Comparison of ENCODE assay signal across 12 mouse cellular contexts in the genomic region with DNA sequence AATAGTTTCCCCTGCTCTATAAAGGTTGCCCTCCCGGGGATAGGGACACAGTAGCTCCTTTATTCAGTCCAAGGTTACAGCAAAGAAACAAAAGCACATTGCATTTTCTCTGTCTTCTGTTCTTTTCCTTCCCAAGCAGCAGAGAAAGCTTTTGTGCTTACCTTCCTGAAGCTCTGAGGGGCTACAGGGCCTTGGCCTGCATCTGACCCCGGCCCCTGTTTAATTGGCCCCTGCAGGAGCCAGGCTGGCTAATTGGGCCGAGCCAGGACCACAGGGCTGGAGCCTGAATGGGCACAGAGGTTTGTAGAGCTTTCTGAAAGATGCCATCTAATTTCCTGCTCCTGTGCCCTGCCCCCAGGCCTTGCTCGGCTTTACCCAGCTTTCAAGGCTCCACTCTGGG. TPM values are rescaled to one million over a fixed set of nuclear protein-coding genes. Genes with fewer than 3 reads are reported as not detected.
DNase-seq lines count a peak whose midpoint lies in the region; ATAC-seq and TF ChIP-seq lines count a peak whose summit lies in the region.
"Had no signal": no experiment of that assay in that cellular context is flagged by ENCODE, and none has a peak within 500 bp of the region (broad histone marks: within the 10 kb centered on the region; RNA-seq: fewer than 3 reads in every experiment).

No protein-coding gene starts in this region.

- 13% methylated on average over 4 of the region's 4 CpGs for WGBS in embryonic facial prominence, embryonic 11.5 days
- 21% methylated on average over 4 of the region's 4 CpGs for WGBS in hindbrain, embryonic 11.5 days
- WGBS in midbrain, embryonic 12.5 days = 28% methylated on average over 4 of the region's 4 CpGs
- 67% methylated on average over 4 of the region's 4 CpGs for WGBS in stomach, postnatal 0 days

- no peak overlapping the region for H3K4me3 ChIP-seq in embryonic facial prominence, embryonic 11.5 days (ENCODE audit: low read depth, low read length)
- no peak overlapping the region for H3K4me3 ChIP-seq in hindbrain, embryonic 11.5 days (ENCODE audit: low read depth, low read length)
- no peak overlapping the region for H3K4me3 ChIP-seq in midbrain, embryonic 12.5 days
- H3K4me3 ChIP-seq in stomach, postnatal 0 days (ENCODE audit: low read depth, low read length) = no peak overlapping the region
- H3K4me3 ChIP-seq: myocyte had no signal

- H3K4me2 ChIP-seq in embryonic facial prominence, embryonic 11.5 days (ENCODE audit: low read depth, low read length) = no peak overlapping the region
- no peak overlapping the region for H3K4me2 ChIP-seq in hindbrain, embryonic 11.5 days (replicated peaks; ENCODE audit: low read depth, low read length)
- no peak overlapping the region for H3K4me2 ChIP-seq in midbrain, embryonic 12.5 days (replicated peaks)
- H3K4me2 ChIP-seq in stomach, postnatal 0 days (replicated peaks; ENCODE audit: low read depth) = no peak overlapping the region

- no peak for TF ChIP-seq EP300 in stomach, postnatal 0 days (optimal IDR thresholded peaks at IDR 0.05)

- no peak for ATAC-seq in embryonic facial prominence, embryonic 11.5 days (replicated peaks; ENCODE audit: insufficient number of reproducible peaks, low FRiP score, low TSS enrichment, low read depth)
- ATAC-seq in hindbrain, embryonic 11.5 days (ENCODE audit: low FRiP score) = no peak
- no peak for ATAC-seq in midbrain, embryonic 12.5 days (ENCODE audit: low FRiP score, low read depth)
- no peak for ATAC-seq in stomach, postnatal 0 days (ENCODE audit: low FRiP score, low TSS enrichment)
- no peak for ATAC-seq in megakaryocyte-erythroid progenitor cell, adult 5-6 weeks (replicated peaks; ENCODE audit: low FRiP score, low TSS enrichment, poor library complexity, severe bottlenecking)

- peaks cover 6% of the 10 kb centered on the region for H3K27me3 ChIP-seq in embryonic facial prominence, embryonic 11.5 days (ENCODE audit: control insufficient read depth, insufficient read depth, low read length)
- peaks cover 6% of the 10 kb centered on the region for H3K27me3 ChIP-seq in hindbrain, embryonic 11.5 days (ENCODE audit: control insufficient read depth, insufficient read depth, low read length)
- H3K27me3 ChIP-seq in midbrain, embryonic 12.5 days = peaks cover 51% of the 10 kb centered on the region
- no peaks in the 10 kb centered on the region for H3K27me3 ChIP-seq in stomach, postnatal 0 days (ENCODE audit: control insufficient read depth, insufficient read depth, low read length)

- no peak overlapping the region for H3K9ac ChIP-seq in embryonic facial prominence, embryonic 11.5 days (replicated peaks; ENCODE audit: low read length)
- no peak overlapping the region for H3K9ac ChIP-seq in hindbrain, embryonic 11.5 days (ENCODE audit: low read depth, low read length)
- peak overlapping the region; percentile 31; the same call in 1 of the 2 replicates for H3K9ac ChIP-seq in midbrain, embryonic 12.5 days (replicated peaks)
- no peak overlapping the region for H3K9ac ChIP-seq in stomach, postnatal 0 days (ENCODE audit: low read length)

- peak overlapping the region; percentile 53 for H3K27ac ChIP-seq in embryonic facial prominence, embryonic 11.5 days (replicated peaks; ENCODE audit: low read depth, low read length)
- H3K27ac ChIP-seq in hindbrain, embryonic 11.5 days (ENCODE audit: low read depth, low read length) = peak overlapping the region; percentile 42; the same call in 1 of the 2 replicates
- H3K27ac ChIP-seq in midbrain, embryonic 12.5 days (replicated peaks) = peak overlapping the region; percentile 81
- H3K27ac ChIP-seq in stomach, postnatal 0 days (replicated peaks) = no peak overlapping the region

- DNase-seq in Muller cell, postnatal 12 days (ENCODE audit: inconsistent ontology term) = peak; percentile 68
- peak; percentile 53 for DNase-seq in embryonic facial prominence, embryonic 11.5 days (ENCODE audit: low spot score)
- DNase-seq in hindbrain, embryonic 11.5 days (ENCODE audit: low spot score) = no peak
- no peak for DNase-seq in right cerebral cortex, postnatal 10 days (ENCODE audit: low spot score in 2 of 2)
- DNase-seq in adrenal gland, postnatal 25 days = no peak
- DNase-seq in stomach, postnatal 0 days (ENCODE audit: low spot score) = no peak
- DNase-seq: liver; lung, postnatal 14 days had no signal

- H3K36me3 ChIP-seq in embryonic facial prominence, embryonic 11.5 days (replicated peaks; ENCODE audit: control insufficient read depth, insufficient read depth, low read depth, low read length) = no peaks in the 10 kb centered on the region
- no peaks in the 10 kb centered on the region for H3K36me3 ChIP-seq in hindbrain, embryonic 11.5 days (ENCODE audit: control insufficient read depth, insufficient read depth, low read length)
- H3K36me3 ChIP-seq in midbrain, embryonic 12.5 days = no peaks in the 10 kb centered on the region
- no peaks in the 10 kb centered on the region for H3K36me3 ChIP-seq in stomach, postnatal 0 days (ENCODE audit: control insufficient read depth, insufficient read depth, low read length)

- H3K4me1 ChIP-seq in embryonic facial prominence, embryonic 11.5 days (ENCODE audit: control insufficient read depth, insufficient read depth, low read length) = peaks cover 14% of the 10 kb centered on the region
- peaks cover 36% of the 10 kb centered on the region for H3K4me1 ChIP-seq in hindbrain, embryonic 11.5 days (replicated peaks; ENCODE audit: control insufficient read depth, insufficient read depth, low read length)
- H3K4me1 ChIP-seq in midbrain, embryonic 12.5 days = peaks cover 78% of the 10 kb centered on the region
- no peaks in the 10 kb centered on the region for H3K4me1 ChIP-seq in stomach, postnatal 0 days (replicated peaks; ENCODE audit: control insufficient read depth, insufficient read depth)

- no peaks in the 10 kb centered on the region for H3K9me3 ChIP-seq in embryonic facial prominence, embryonic 11.5 days (replicated peaks; ENCODE audit: control insufficient read depth, low read length)
- H3K9me3 ChIP-seq in hindbrain, embryonic 11.5 days (ENCODE audit: control insufficient read depth, low read length) = no peaks in the 10 kb centered on the region
- H3K9me3 ChIP-seq in midbrain, embryonic 12.5 days = no peaks in the 10 kb centered on the region
- H3K9me3 ChIP-seq in stomach, postnatal 0 days (ENCODE audit: control insufficient read depth, low read length) = no peaks in the 10 kb centered on the region

- TF ChIP-seq CTCF in stomach, postnatal 0 days (IDR thresholded peaks at IDR 0.05; ENCODE audit: low read depth) = no peak

RNA-seq across cellular contexts. Expression of a gene that starts 22.6 kb away (rescaled TPM):
- 38.0 and 44.8 TPM in 2 replicates for polyA plus RNA-seq in embryonic facial prominence, embryonic 11.5 days (2014; fragmentation: Nextera tagmentation; extraction: Ambion mirVana)
- polyA plus RNA-seq in hindbrain, embryonic 11.5 days (2014; fragmentation: Nextera tagmentation; extraction: Ambion mirVana) = 8.2 and 12.7 TPM in 2 replicates
- polyA plus RNA-seq in midbrain, embryonic 12.5 days (2016; fragmentation: Nextera tagmentation; extraction: Ambion mirVana) = 8.6 and 9.1 TPM in 2 replicates
- 1.6 and 2.1 TPM in 2 replicates for total RNA-seq in adrenal gland, postnatal 25 days (2021)
- 0.18 and 0.56 TPM in 2 replicates for polyA plus RNA-seq in stomach, postnatal 0 days (2015; fragmentation: Nextera tagmentation; extraction: Ambion mirVana)
- not detected in 2 replicates for total RNA-seq in megakaryocyte-erythroid progenitor cell, adult 5-6 weeks (2014; fragmentation: Nextera tagmentation)
- not detected in 2 replicates for total RNA-seq in megakaryocyte-erythroid progenitor cell, adult 5-6 weeks (2017)
- total RNA-seq: common myeloid progenitor, adult 5-6 weeks had no signal

RNA-seq across cellular contexts. Expression of a gene that starts 34.8 kb away (rescaled TPM):
- polyA plus RNA-seq in embryonic facial prominence, embryonic 11.5 days (2014; fragmentation: Nextera tagmentation; extraction: Ambion mirVana) = 0.18 TPM in 1 of 2 replicates, not detected in the other
- polyA plus RNA-seq in hindbrain, embryonic 11.5 days (2014; fragmentation: Nextera tagmentation; extraction: Ambion mirVana) = not detected in 2 replicates
- polyA plus RNA-seq in midbrain, embryonic 12.5 days (2016; fragmentation: Nextera tagmentation; extraction: Ambion mirVana) = 0.42 TPM in 1 of 2 replicates, not detected in the other
- 6,596 and 7,089 TPM in 2 replicates for total RNA-seq in adrenal gland, postnatal 25 days (2021)
- polyA plus RNA-seq in stomach, postnatal 0 days (2015; fragmentation: Nextera tagmentation; extraction: Ambion mirVana) = 0.98 and 1.0 TPM in 2 replicates
- not detected in 2 replicates for total RNA-seq in megakaryocyte-erythroid progenitor cell, adult 5-6 weeks (2014; fragmentation: Nextera tagmentation)
- not detected in 2 replicates for total RNA-seq in megakaryocyte-erythroid progenitor cell, adult 5-6 weeks (2017)
- total RNA-seq: common myeloid progenitor, adult 5-6 weeks had no signal

Comparison
In these comparisons a context has a peak if more than half of its experiments do, and no peak if none do; other contexts are left out.
1. DNase-seq: peak in Muller cell, postnatal 12 days (single experiment) and embryonic facial prominence, embryonic 11.5 days (single experiment); none in hindbrain, embryonic 11.5 days (single experiment), right cerebral cortex, postnatal 10 days (0 of 2), adrenal gland, postnatal 25 days (single experiment) and stomach, postnatal 0 days (single experiment).